Mouse (Mus musculus): Measurements from ENCODE around the gene Nfatc2.

DNA sequence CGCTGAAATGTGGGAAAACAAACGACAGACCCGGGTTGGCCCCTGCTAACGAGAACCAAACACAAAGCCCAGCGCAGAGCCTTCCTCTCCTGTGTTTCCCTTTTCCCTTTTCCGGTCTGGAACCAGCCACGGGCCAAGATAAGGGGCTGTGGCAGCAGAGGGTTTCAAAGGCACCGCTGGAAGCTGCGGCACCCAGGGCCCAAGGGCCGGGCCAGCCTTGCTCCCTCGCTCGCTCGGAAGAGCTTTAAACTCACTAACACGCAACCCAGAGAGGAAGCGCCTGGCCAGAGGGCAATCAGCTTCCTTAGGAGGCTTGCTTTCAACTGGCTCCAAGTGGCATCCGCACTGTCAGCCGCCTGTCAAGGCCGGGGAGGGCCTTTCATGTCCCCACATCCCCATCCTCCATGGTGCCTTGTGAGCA, 47.9 kb downstream of the Nfatc2 start:
- no peak for TF ChIP-seq CTCF (IDR thresholded peaks at IDR 0.05; ENCODE audit: low read depth, low read length)
- no peak for TF ChIP-seq POLR2A (IDR thresholded peaks at IDR 0.05; ENCODE audit: borderline replicate concordance, low read depth, low read length)
